Mouse (Mus musculus): ENCODE results near the gene Trim8. TPM values are rescaled to one million over a fixed set of nuclear protein-coding genes. Genes with fewer than 3 reads are reported as not detected.
A peak's percentile ranks its signal among the peaks of the same experiment; 100 is the strongest.

Trim8 gene
- polyA plus RNA-seq, 1 experiment from 2014 or later = 18.0 TPM

DNA sequence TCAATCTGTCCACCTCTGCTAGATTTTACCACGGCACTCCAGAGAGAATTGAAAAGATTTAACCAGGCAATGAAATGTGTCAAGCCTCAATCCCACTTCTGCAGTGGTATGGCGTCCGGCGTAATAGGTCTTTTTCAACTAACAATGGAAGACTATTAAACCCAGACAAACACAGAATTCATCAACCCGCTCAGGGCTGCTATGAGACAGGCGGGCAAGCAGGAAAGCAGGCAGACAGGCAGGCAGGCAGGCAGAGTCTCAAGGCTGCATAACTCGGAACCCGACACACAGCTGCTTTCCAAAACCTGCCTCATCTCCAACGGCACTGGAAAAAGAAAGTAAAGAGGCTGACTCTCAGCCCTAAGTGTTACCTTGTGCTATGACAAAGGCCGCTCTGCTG lies 46.6 kb downstream of the Trim8 start:
- H3K36me3 ChIP-seq (ENCODE audit: control insufficient read depth, insufficient read depth, low read length) = peaks cover 13% of the 10 kb centered on the region; the same call in 1 of the 2 replicates
- H3K9ac ChIP-seq (ENCODE audit: low read length) = no peak overlapping the region
- WGBS = 91% methylated on average over 10 of the region's 10 CpGs
- no peak for DNase-seq (ENCODE audit: low spot score)
- H3K4me2 ChIP-seq (ENCODE audit: low read depth, severe bottlenecking) = no peak overlapping the region
- H3K27ac ChIP-seq (replicated peaks; ENCODE audit: low read depth, low read length) = no peak overlapping the region
- no peaks in the 10 kb centered on the region for H3K9me3 ChIP-seq (ENCODE audit: control insufficient read depth, low read length)
- H3K27me3 ChIP-seq (ENCODE audit: control insufficient read depth, insufficient read depth, low read length) = no peaks in the 10 kb centered on the region
- H3K4me1 ChIP-seq (ENCODE audit: control insufficient read depth, insufficient read depth, low read length) = no peaks in the 10 kb centered on the region
- no peak overlapping the region for H3K4me3 ChIP-seq (ENCODE audit: low read depth, low read length)
- ATAC-seq (ENCODE audit: insufficient number of reproducible peaks, low FRiP score, low TSS enrichment, low read depth) = no peak

- Histone ChIP-seq H3K4me2 (ENCODE audit: low read depth, severe bottlenecking) (no peak overlapping the region), H3K9me3 (ENCODE audit: control insufficient read depth, low read length) (no peaks in the 10 kb centered on the region), H3K27me3 (ENCODE audit: control insufficient read depth, insufficient read depth, low read length) (no peaks in the 10 kb centered on the region), H3K4me3 (ENCODE audit: low read depth, low read length) (no peak overlapping the region), H3K9ac (ENCODE audit: low read length) (no peak overlapping the region), H3K27ac (replicated peaks; ENCODE audit: low read depth, low read length) (no peak overlapping the region), H3K36me3 (ENCODE audit: control insufficient read depth, insufficient read depth, low read length) (peaks cover 13% of the 10 kb centered on the region; the same call in 1 of the 2 replicates), H3K4me1 (ENCODE audit: control insufficient read depth, insufficient read depth, low read length) (no peaks in the 10 kb centered on the region)
- no peak for DNase-seq (ENCODE audit: low spot score)
- 88% methylated on average over 4 of the region's 4 CpGs for whole genome bisulfite sequencing
- no peak for ATAC-seq (ENCODE audit: insufficient number of reproducible peaks, low FRiP score, low TSS enrichment, low read depth)
Measured at GRCm38 (mm10) chr19:46550385-46550784, 48.9 kb downstream of the Trim8 start.

DNA sequence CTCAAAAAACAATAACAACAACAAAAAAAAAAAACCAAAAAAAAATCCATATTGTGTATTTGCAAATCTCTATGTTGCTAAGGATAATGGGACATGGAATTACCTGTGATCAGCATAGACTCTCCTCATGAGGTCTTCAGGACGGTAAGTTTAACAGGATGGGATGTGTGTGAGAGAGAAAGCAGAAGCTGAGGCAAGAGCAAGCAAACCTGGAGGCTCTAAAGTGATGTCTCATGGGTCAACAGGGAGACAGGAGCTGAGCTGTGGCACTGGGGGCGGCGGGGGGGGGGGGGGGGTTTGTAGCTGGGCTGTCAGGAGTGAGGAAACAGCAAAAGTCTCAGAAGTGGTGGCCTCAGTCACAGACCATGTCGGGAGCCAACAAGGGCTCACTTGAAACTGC lies 51.0 kb downstream of the Trim8 start:
- H3K9ac ChIP-seq (ENCODE audit: low read length) = no peak overlapping the region
- no peaks in the 10 kb centered on the region for H3K9me3 ChIP-seq (ENCODE audit: control insufficient read depth, low read length)
- H3K4me3 ChIP-seq (ENCODE audit: low read depth, low read length) = no peak overlapping the region
- DNase-seq (ENCODE audit: low spot score) = no peak
- H3K36me3 ChIP-seq (ENCODE audit: control insufficient read depth, insufficient read depth, low read length) = peaks cover 13% of the 10 kb centered on the region; the same call in 1 of the 2 replicates
- no peak overlapping the region for H3K4me2 ChIP-seq (ENCODE audit: low read depth, severe bottlenecking)
- H3K27me3 ChIP-seq (ENCODE audit: control insufficient read depth, insufficient read depth, low read length) = no peaks in the 10 kb centered on the region
- no peak for ATAC-seq (ENCODE audit: insufficient number of reproducible peaks, low FRiP score, low TSS enrichment, low read depth)
- H3K27ac ChIP-seq (replicated peaks; ENCODE audit: low read depth, low read length) = no peak overlapping the region
- 87% methylated on average over 3 of the region's 4 CpGs for WGBS
- no peaks in the 10 kb centered on the region for H3K4me1 ChIP-seq (ENCODE audit: control insufficient read depth, insufficient read depth, low read length)

DNA sequence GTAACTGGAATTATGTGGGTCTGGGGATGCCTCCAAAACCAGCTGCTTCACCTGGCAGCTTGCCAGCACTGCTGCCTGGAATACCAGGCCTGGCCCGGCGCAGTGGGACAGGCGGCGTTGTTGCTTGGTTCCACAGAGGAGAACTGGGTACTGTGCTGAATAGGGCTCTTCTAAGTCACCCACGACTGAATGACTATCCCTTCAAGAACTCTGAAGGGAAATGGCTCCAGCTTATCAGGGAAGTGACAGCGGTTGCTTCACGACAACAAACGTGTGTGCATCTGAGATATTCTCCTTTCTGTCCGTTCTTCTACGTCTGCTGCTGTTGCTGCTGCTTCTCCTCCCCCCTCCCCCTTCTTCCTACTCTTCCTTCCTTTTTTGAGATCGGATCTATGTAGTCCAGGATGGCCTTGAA lies 52.0 kb downstream of the Trim8 start:
- Histone ChIP-seq H3K4me1 (ENCODE audit: control insufficient read depth, insufficient read depth, low read length) (no peaks in the 10 kb centered on the region), H3K4me3 (ENCODE audit: low read depth, low read length) (no peak overlapping the region), H3K9ac (ENCODE audit: low read length) (no peak overlapping the region), H3K27me3 (ENCODE audit: control insufficient read depth, insufficient read depth, low read length) (no peaks in the 10 kb centered on the region), H3K4me2 (ENCODE audit: low read depth, severe bottlenecking) (no peak overlapping the region), H3K36me3 (ENCODE audit: control insufficient read depth, insufficient read depth, low read length) (peaks cover 13% of the 10 kb centered on the region; the same call in 1 of the 2 replicates), H3K9me3 (ENCODE audit: control insufficient read depth, low read length) (no peaks in the 10 kb centered on the region), H3K27ac (replicated peaks; ENCODE audit: low read depth, low read length) (no peak overlapping the region)
- ATAC-seq (ENCODE audit: insufficient number of reproducible peaks, low FRiP score, low TSS enrichment, low read depth) (no peak), DNase-seq (ENCODE audit: low spot score) (no peak)
- WGBS = 81% methylated on average over 11 of the region's 11 CpGs

- Histone ChIP-seq H3K4me2 (ENCODE audit: low read depth, severe bottlenecking) (no peak overlapping the region), H3K4me3 (ENCODE audit: low read depth, low read length) (no peak overlapping the region), H3K27me3 (ENCODE audit: control insufficient read depth, insufficient read depth, low read length) (no peaks in the 10 kb centered on the region), H3K27ac (replicated peaks; ENCODE audit: low read depth, low read length) (0 out of 2 replicates have a peak overlapping the region, but pooled peaks have one; percentile 30), H3K9ac (ENCODE audit: low read length) (no peak overlapping the region), H3K9me3 (ENCODE audit: control insufficient read depth, low read length) (no peaks in the 10 kb centered on the region), H3K4me1 (ENCODE audit: control insufficient read depth, insufficient read depth, low read length) (no peaks in the 10 kb centered on the region), H3K36me3 (ENCODE audit: control insufficient read depth, insufficient read depth, low read length) (no peaks in the 10 kb centered on the region; the same call in 1 of the 2 replicates)
- no peak for ATAC-seq (ENCODE audit: insufficient number of reproducible peaks, low FRiP score, low TSS enrichment, low read depth)
- DNase-seq (ENCODE audit: low spot score) = no peak
- 74% methylated on average over 8 of the region's 8 CpGs for WGBS
Measured at GRCm38 (mm10) chr19:46558009-46558408, 56.5 kb downstream of the Trim8 start.

GRCm38 (mm10) chr19:46558631-46559030 lies 57.1 kb downstream of the Trim8 start:
- no peaks in the 10 kb centered on the region; the same call in 1 of the 2 replicates for H3K36me3 ChIP-seq (ENCODE audit: control insufficient read depth, insufficient read depth, low read length)
- no peak overlapping the region for H3K9ac ChIP-seq (ENCODE audit: low read length)
- no peak overlapping the region for H3K4me2 ChIP-seq (ENCODE audit: low read depth, severe bottlenecking)
- DNase-seq (ENCODE audit: low spot score) (peak; percentile 28), ATAC-seq (ENCODE audit: insufficient number of reproducible peaks, low FRiP score, low TSS enrichment, low read depth) (no peak)
- H3K4me3 ChIP-seq (ENCODE audit: low read depth, low read length) = no peak overlapping the region
- 39% methylated on average over 12 of the region's 12 CpGs for WGBS
- H3K9me3 ChIP-seq (ENCODE audit: control insufficient read depth, low read length) = no peaks in the 10 kb centered on the region
- no peak overlapping the region for H3K27ac ChIP-seq (replicated peaks; ENCODE audit: low read depth, low read length)
- H3K4me1 ChIP-seq (ENCODE audit: control insufficient read depth, insufficient read depth, low read length) = no peaks in the 10 kb centered on the region
- H3K27me3 ChIP-seq (ENCODE audit: control insufficient read depth, insufficient read depth, low read length) = no peaks in the 10 kb centered on the region

GRCm38 (mm10) chr19:46562132-46562531 lies 60.6 kb downstream of the Trim8 start:
- Histone ChIP-seq H3K4me3 (ENCODE audit: low read depth, low read length) (no peak overlapping the region), H3K36me3 (ENCODE audit: control insufficient read depth, insufficient read depth, low read length) (peaks cover under 1% of the 10 kb centered on the region; the same call in 1 of the 2 replicates), H3K27me3 (ENCODE audit: control insufficient read depth, insufficient read depth, low read length) (no peaks in the 10 kb centered on the region), H3K9ac (ENCODE audit: low read length) (no peak overlapping the region), H3K4me1 (ENCODE audit: control insufficient read depth, insufficient read depth, low read length) (no peaks in the 10 kb centered on the region), H3K9me3 (ENCODE audit: control insufficient read depth, low read length) (no peaks in the 10 kb centered on the region), H3K27ac (replicated peaks; ENCODE audit: low read depth, low read length) (no peak overlapping the region), H3K4me2 (ENCODE audit: low read depth, severe bottlenecking) (no peak overlapping the region)
- no peak for ATAC-seq (ENCODE audit: insufficient number of reproducible peaks, low FRiP score, low TSS enrichment, low read depth)
- 36% methylated on average over 1 of the region's 1 CpGs for WGBS
- peak; percentile 54 for DNase-seq (ENCODE audit: low spot score)

DNA sequence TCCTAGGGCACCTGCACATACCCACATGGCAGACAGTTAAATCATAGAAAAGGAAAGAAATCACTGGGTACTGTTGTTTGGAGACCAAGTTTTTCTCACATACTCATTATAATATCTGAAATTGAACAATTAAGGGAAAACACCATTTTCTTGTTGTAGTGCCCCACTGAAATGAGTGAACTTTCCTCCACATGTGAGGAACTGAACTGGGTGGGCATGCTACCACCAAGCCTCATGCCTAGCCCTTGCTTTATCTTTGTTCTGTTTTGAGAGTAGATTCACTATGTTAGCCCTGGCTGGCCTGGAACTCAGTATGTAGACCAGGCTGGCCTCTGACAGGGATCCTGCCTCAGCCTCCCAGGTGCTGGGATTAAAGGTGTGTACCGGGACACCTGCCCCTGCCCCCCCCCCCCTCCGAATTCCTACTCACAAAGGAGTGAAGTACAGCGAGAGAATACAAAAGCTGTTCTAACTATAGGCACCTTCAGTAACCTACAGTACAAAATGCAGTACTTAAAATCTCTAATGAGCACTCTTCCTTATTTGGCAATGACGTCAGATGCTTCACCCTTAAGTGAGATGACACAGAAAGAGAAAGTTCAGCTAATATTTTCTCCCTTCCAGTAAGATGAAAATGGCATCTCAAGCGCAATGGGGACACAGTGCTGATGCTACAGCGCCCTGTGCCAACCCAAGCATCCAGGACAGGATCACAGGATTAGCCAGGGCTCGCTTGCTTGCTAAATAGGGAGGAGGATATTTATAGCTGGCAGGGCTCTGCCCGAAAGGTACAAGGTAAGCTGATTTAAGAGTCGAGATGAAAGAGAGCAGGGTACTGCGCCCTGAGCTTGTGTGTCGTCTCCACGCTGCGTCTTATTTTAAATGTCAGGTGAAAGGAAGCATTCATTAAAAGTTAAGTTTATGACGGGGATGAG lies 61.3 kb downstream of the Trim8 start:
- no peak overlapping the region for H3K27ac ChIP-seq (replicated peaks; ENCODE audit: low read depth, low read length)
- peaks cover 2% of the 10 kb centered on the region; the same call in 1 of the 2 replicates for H3K36me3 ChIP-seq (ENCODE audit: control insufficient read depth, insufficient read depth, low read length)
- DNase-seq (ENCODE audit: low spot score) = no peak
- no peak overlapping the region for H3K4me3 ChIP-seq (ENCODE audit: low read depth, low read length)
- no peak for ATAC-seq (ENCODE audit: insufficient number of reproducible peaks, low FRiP score, low TSS enrichment, low read depth)
- no peaks in the 10 kb centered on the region for H3K27me3 ChIP-seq (ENCODE audit: control insufficient read depth, insufficient read depth, low read length)
- no peaks in the 10 kb centered on the region for H3K9me3 ChIP-seq (ENCODE audit: control insufficient read depth, low read length)
- H3K9ac ChIP-seq (ENCODE audit: low read length) = no peak overlapping the region
- no peak overlapping the region for H3K4me2 ChIP-seq (ENCODE audit: low read depth, severe bottlenecking)
- 90% methylated on average over 14 of the region's 14 CpGs for WGBS
- H3K4me1 ChIP-seq (ENCODE audit: control insufficient read depth, insufficient read depth, low read length) = no peaks in the 10 kb centered on the region
